Comparison of ENCODE assay signal across 8 mouse cellular contexts in the genomic region with DNA sequence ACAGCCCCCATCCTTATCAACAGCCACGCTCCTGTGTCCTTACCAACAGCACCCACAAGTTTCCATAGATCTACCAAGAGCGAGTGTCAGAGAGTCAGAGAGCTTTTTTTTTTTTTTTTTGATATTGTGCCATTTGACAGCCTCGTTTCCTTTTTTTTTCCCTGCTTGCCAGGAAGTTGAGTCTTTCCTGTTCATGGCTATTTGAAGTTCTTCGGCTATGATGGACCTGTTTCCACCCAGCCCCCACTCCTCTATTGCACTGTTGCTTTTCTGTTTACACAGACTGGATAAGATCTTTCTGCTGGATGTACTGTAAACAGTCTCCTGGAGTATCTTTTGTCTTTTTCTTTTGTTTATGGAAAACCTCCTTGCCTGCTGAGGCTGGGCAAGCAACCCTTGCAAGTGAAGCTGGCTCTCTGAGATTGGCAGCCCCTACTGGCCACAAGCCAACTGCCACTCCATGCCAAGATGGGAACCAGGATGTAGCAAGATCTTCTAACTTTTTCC.
DNase-seq lines count a peak whose midpoint lies in the region; ATAC-seq lines count a peak whose summit lies in the region.

No protein-coding gene starts in this region.

- DNase-seq in heart, adult 9 months (ENCODE audit: low spot score in 2 of 2) = peak; percentile 8 to 13
- no peak for DNase-seq in heart, postnatal 36 days
- DNase-seq in testis, postnatal 10 days (ENCODE audit: low spot score) = peak; percentile 40
- no peak for DNase-seq in testis, postnatal 14 days (ENCODE audit: low spot score)
- peak; percentile 41 for DNase-seq in kidney, adult 9 months
- no peak for DNase-seq in gastrocnemius, postnatal 14 days
- DNase-seq in gastrocnemius, postnatal 10 days = no peak

- ATAC-seq in megakaryocyte progenitor cell, adult 5-6 weeks (replicated peaks; ENCODE audit: poor library complexity) = peak; percentile 48; the same call in 1 of the 2 replicates

- intact Hi-C loops in heart, postnatal 36 days (cut with DNase I) = no loop called here
- intact Hi-C loops in gastrocnemius, postnatal 14 days (cut with DNase I; ENCODE audit: low total_unique reads) = no loop called here

Comparison
In these comparisons a context has a peak if more than half of its experiments do, and no peak if none do; other contexts are left out.
1. DNase-seq: peak in heart, adult 9 months (2 of 2), testis, postnatal 10 days (single experiment) and kidney, adult 9 months (single experiment); none in heart, postnatal 36 days (0 of 2), testis, postnatal 14 days (single experiment), gastrocnemius, postnatal 14 days (single experiment) and gastrocnemius, postnatal 10 days (single experiment).